Mouse (Mus musculus) limb, embryonic 15.5 days (tissue): ENCODE data around the gene Gatad2b. TPM values are rescaled to one million over a fixed set of nuclear protein-coding genes. Genes with fewer than 3 reads are reported as not detected.
A peak's percentile ranks its signal among the peaks of the same experiment; 100 is the strongest.

Experiments
- ATAC-seq: fragments of 200-750 bp; cut with Nextera tagmentation; 2 replicates; pipeline ENCODE4 v1.8.0; 2017; ENCODE audit warnings: low read depth, moderate TSS enrichment; ENCODE audit not compliant: insufficient number of reproducible peaks, low FRiP score, low TSS enrichment
- H3K27ac ChIP-seq: fragments of 300-500 bp; sonication (generic); 2 replicates; pipeline ENCODE4 v1.5.1; 2015; ENCODE audit warnings: moderate library complexity, mild to moderate bottlenecking, inconsistent platforms
- H3K27me3 ChIP-seq: fragments of 300-500 bp; sonication (generic); 2 replicates; pipeline ENCODE4 v1.6.1; 2015; ENCODE audit warnings: inconsistent platforms
- H3K36me3 ChIP-seq: fragments of 300-500 bp; sonication (generic); 2 replicates; pipeline ENCODE4 v1.6.1; 2015; ENCODE audit warnings: inconsistent platforms
- H3K4me1 ChIP-seq: fragments of 300-500 bp; sonication (generic); 2 replicates; pipeline ENCODE4 v1.6.1; 2015; ENCODE audit warnings: inconsistent platforms
- H3K4me2 ChIP-seq: fragments of 300-500 bp; sonication (generic); 2 replicates; pipeline ENCODE4 v1.6.1; 2015; ENCODE audit warnings: mild to moderate bottlenecking, inconsistent platforms
- H3K4me3 ChIP-seq: fragments of 300-500 bp; sonication (generic); 2 replicates; pipeline ENCODE4 v1.5.1; 2015; ENCODE audit warnings: mild to moderate bottlenecking, inconsistent platforms
- H3K9ac ChIP-seq: fragments of 300-500 bp; sonication (generic); 2 replicates; pipeline ENCODE4 v1.6.1; 2015; ENCODE audit warnings: inconsistent platforms
- H3K9me3 ChIP-seq: fragments of 300-500 bp; sonication (generic); 2 replicates; pipeline ENCODE4 v1.6.1; 2016; ENCODE audit warnings: inconsistent platforms
- WGBS: fragments of 180-500 bp; shearing (Covaris S2); methylation state at CpG from one replicate; pipeline ENCODE4 v1.1.7; 2015; 5-methylcytosine and 5-hydroxymethylcytosine counted together
- polyA plus RNA-seq: library from polyadenylated mRNA; unstranded; fragments of >200 nt; fragmentation: Nextera tagmentation; extraction: Ambion mirVana; gene quantifications from 2 replicates; pipeline ENCODE4 v1.2.1, GENCODE M21; 2015

Gene Gatad2b
- polyA plus RNA-seq, 1 experiment from 2014 or later, result 13.3 TPM

GRCm38 (mm10) chr3:90254419-90255193 is 38.4 kb upstream of the Gatad2b start:
- under 1% methylated on average over 41 of the region's 41 CpGs for WGBS
- Histone ChIP-seq H3K4me1 (peaks cover 15% of the 10 kb centered on the region), H3K9ac (peak overlapping the region; percentile 94), H3K4me2 (peak overlapping the region; percentile 75), H3K27me3 (no peaks in the 10 kb centered on the region), H3K27ac (peak overlapping the region; percentile 89), H3K4me3 (peak overlapping the region; percentile 90), H3K36me3 (peaks cover 44% of the 10 kb centered on the region), H3K9me3 (no peaks in the 10 kb centered on the region)
- peak; percentile 49 for ATAC-seq

- no peaks in the 10 kb centered on the region for H3K9me3 ChIP-seq
- H3K27me3 ChIP-seq, result no peaks in the 10 kb centered on the region
- peaks cover 15% of the 10 kb centered on the region for H3K4me1 ChIP-seq
- peak overlapping the region; percentile 94 for H3K9ac ChIP-seq
- peaks cover 49% of the 10 kb centered on the region for H3K36me3 ChIP-seq
- H3K4me3 ChIP-seq, result peak overlapping the region; percentile 90
- WGBS, result 24% methylated on average over 2 of the region's 2 CpGs
- H3K27ac ChIP-seq, result peak overlapping the region; percentile 89
- ATAC-seq, result no peak
- peak overlapping the region; percentile 75 for H3K4me2 ChIP-seq
Observed at GRCm38 (mm10) chr3:90255194-90255565, 37.8 kb upstream of the Gatad2b start.

- Histone ChIP-seq H3K4me3 (no peak overlapping the region), H3K4me2 (no peak overlapping the region), H3K27ac (no peak overlapping the region), H3K27me3 (no peaks in the 10 kb centered on the region), H3K9me3 (no peaks in the 10 kb centered on the region), H3K4me1 (peaks cover 11% of the 10 kb centered on the region), H3K9ac (no peak overlapping the region), H3K36me3 (peaks cover 53% of the 10 kb centered on the region)
- ATAC-seq, result no peak
- 89% methylated on average over 14 of the region's 14 CpGs for WGBS
Observed at GRCm38 (mm10) chr3:90255784-90256353, 37.1 kb upstream of the Gatad2b start.

GRCm38 (mm10) chr3:90256731-90257530 is 36.0 kb upstream of the Gatad2b start:
- H3K27ac ChIP-seq, result no peak overlapping the region
- H3K9me3 ChIP-seq, result no peaks in the 10 kb centered on the region
- no peaks in the 10 kb centered on the region for H3K27me3 ChIP-seq
- WGBS, result 90% methylated on average over 19 of the region's 19 CpGs
- ATAC-seq, result no peak
- no peak overlapping the region for H3K9ac ChIP-seq
- H3K4me2 ChIP-seq, result no peak overlapping the region
- peaks cover 55% of the 10 kb centered on the region for H3K36me3 ChIP-seq
- peaks cover 11% of the 10 kb centered on the region for H3K4me1 ChIP-seq
- no peak overlapping the region for H3K4me3 ChIP-seq

GRCm38 (mm10) chr3:90258521-90258920 is 34.5 kb upstream of the Gatad2b start:
- H3K4me3 ChIP-seq, result no peak overlapping the region
- 93% methylated on average over 4 of the region's 4 CpGs for WGBS
- no peaks in the 10 kb centered on the region for H3K27me3 ChIP-seq
- no peak overlapping the region for H3K27ac ChIP-seq
- H3K36me3 ChIP-seq, result peaks cover 70% of the 10 kb centered on the region
- no peak overlapping the region for H3K4me2 ChIP-seq
- H3K4me1 ChIP-seq, result peaks cover 11% of the 10 kb centered on the region
- H3K9ac ChIP-seq, result no peak overlapping the region
- no peak for ATAC-seq
- H3K9me3 ChIP-seq, result no peaks in the 10 kb centered on the region

- no peak for ATAC-seq
- Histone ChIP-seq H3K36me3 (peaks cover 71% of the 10 kb centered on the region), H3K9me3 (no peaks in the 10 kb centered on the region), H3K9ac (no peak overlapping the region), H3K4me3 (no peak overlapping the region), H3K27me3 (no peaks in the 10 kb centered on the region), H3K27ac (no peak overlapping the region), H3K4me1 (peaks cover 16% of the 10 kb centered on the region), H3K4me2 (no peak overlapping the region)
- WGBS, result 93% methylated on average over 5 of the region's 5 CpGs
Observed at GRCm38 (mm10) chr3:90263121-90263771, 29.7 kb upstream of the Gatad2b start.

- Histone ChIP-seq H3K4me3 (peak overlapping the region; percentile 80), H3K4me2 (peak overlapping the region; percentile 73), H3K36me3 (peaks cover 63% of the 10 kb centered on the region), H3K4me1 (peaks cover 16% of the 10 kb centered on the region), H3K9me3 (no peaks in the 10 kb centered on the region), H3K27me3 (no peaks in the 10 kb centered on the region), H3K27ac (peak overlapping the region; percentile 96), H3K9ac (peak overlapping the region; percentile 76; the same call in 1 of the 2 replicates)
- 33% methylated on average over 10 of the region's 10 CpGs for WGBS
- no peak for ATAC-seq
Observed at GRCm38 (mm10) chr3:90264687-90265033, 28.3 kb upstream of the Gatad2b start.

GRCm38 (mm10) chr3:90265034-90265931 is 27.7 kb upstream of the Gatad2b start, which contains the start of gene Dennd4b:
Gene Dennd4b, plus strand, starts transcription at chr3:90265185.
- peak within 1 kb of the TSS; percentile 80 for H3K4me3 ChIP-seq
- no peaks in the 10 kb centered on the region for H3K27me3 ChIP-seq
- H3K27ac ChIP-seq, result peak within 1 kb of the TSS; percentile 96
- H3K4me1 ChIP-seq, result peaks cover 16% of the 10 kb centered on the region
- no peaks in the 10 kb centered on the region for H3K9me3 ChIP-seq
- peaks cover 60% of the 10 kb centered on the region for H3K36me3 ChIP-seq
- ATAC-seq, result peak; percentile 87
- under 1% methylated on average over 83 of the region's 87 CpGs for WGBS
- peak within 1 kb of the TSS; percentile 76 for H3K9ac ChIP-seq
- H3K4me2 ChIP-seq, result peak within 1 kb of the TSS; percentile 73

- peak overlapping the region; percentile 80 for H3K4me3 ChIP-seq
- H3K27ac ChIP-seq, result peak overlapping the region; percentile 96
- H3K9me3 ChIP-seq, result no peaks in the 10 kb centered on the region
- peaks cover 16% of the 10 kb centered on the region for H3K4me1 ChIP-seq
- 0 out of 2 replicates have a peak, but pooled peaks have one; percentile 26 for ATAC-seq
- H3K9ac ChIP-seq, result peak overlapping the region; percentile 76
- H3K36me3 ChIP-seq, result peaks cover 60% of the 10 kb centered on the region
- 30% methylated on average over 16 of the region's 16 CpGs for WGBS
- H3K4me2 ChIP-seq, result peak overlapping the region; percentile 73
- no peaks in the 10 kb centered on the region for H3K27me3 ChIP-seq
Observed at GRCm38 (mm10) chr3:90265932-90266741, 26.8 kb upstream of the Gatad2b start.
